In genomic region chr12:102601847-102602246, GRCm38 (mm10) we compare ENCODE assay signal across 15 mouse cellular contexts. TPM values are rescaled to one million over a fixed set of nuclear protein-coding genes. Genes with fewer than 3 reads are reported as not detected.
DNase-seq lines count a peak whose midpoint lies in the region; ATAC-seq lines count a peak whose summit lies in the region.
"Had no signal": no experiment of that assay in that cellular context is flagged by ENCODE, and none has a peak within 500 bp of the region (broad histone marks: within the 10 kb centered on the region; RNA-seq: fewer than 3 reads in every experiment).

No protein-coding gene starts in this region.

- no peaks in the 10 kb centered on the region for H3K27me3 ChIP-seq in embryonic facial prominence, embryonic 14.5 days (replicated peaks; ENCODE audit: control insufficient read depth, insufficient read depth, low read length)
- H3K27me3 ChIP-seq in intestine, embryonic 15.5 days (replicated peaks): no peaks in the 10 kb centered on the region
- H3K27me3 ChIP-seq in midbrain, embryonic 16.5 days (ENCODE audit: control insufficient read depth, insufficient read depth, low read depth, low read length): no peaks in the 10 kb centered on the region
- H3K27me3 ChIP-seq: heart, embryonic 13.5 days had no signal

- no peak overlapping the region for H3K4me3 ChIP-seq in embryonic facial prominence, embryonic 14.5 days (ENCODE audit: low read depth, low read length)
- no peak overlapping the region for H3K4me3 ChIP-seq in intestine, embryonic 15.5 days (replicated peaks)
- no peak overlapping the region for H3K4me3 ChIP-seq in midbrain, embryonic 16.5 days (ENCODE audit: low read depth, low read length)
- H3K4me3 ChIP-seq: heart, embryonic 13.5 days; myocyte had no signal

- H3K27ac ChIP-seq in embryonic facial prominence, embryonic 14.5 days (replicated peaks; ENCODE audit: low read depth, low read length): peak overlapping the region; percentile 46
- 0 out of 2 replicates have a peak overlapping the region, but pooled peaks have one; percentile 14 for H3K27ac ChIP-seq in intestine, embryonic 15.5 days
- peak overlapping the region; percentile 54 for H3K27ac ChIP-seq in midbrain, embryonic 16.5 days (ENCODE audit: low read length)
- H3K27ac ChIP-seq: heart, embryonic 13.5 days had no signal

- H3K4me2 ChIP-seq in embryonic facial prominence, embryonic 14.5 days (ENCODE audit: low read depth, low read length): no peak overlapping the region
- no peak overlapping the region for H3K4me2 ChIP-seq in intestine, embryonic 15.5 days (replicated peaks)
- no peak overlapping the region for H3K4me2 ChIP-seq in midbrain, embryonic 16.5 days (ENCODE audit: low read length)
- H3K4me2 ChIP-seq: heart, embryonic 13.5 days had no signal

- DNase-seq in embryo, embryonic 11 days: peak; percentile 30
- DNase-seq in embryo, embryonic 10.5 days (ENCODE audit: low spot score): no peak
- peak; percentile 35 for DNase-seq in embryonic facial prominence, embryonic 14.5 days (ENCODE audit: low spot score)
- no peak for DNase-seq in gastrocnemius, postnatal 4 days (ENCODE audit: low spot score in 2 of 2)
- no peak for DNase-seq in adrenal gland, postnatal 36 days
- no peak for DNase-seq in thymus, postnatal 25 days
- DNase-seq: gastrocnemius, postnatal 10 days; lung, postnatal 10 days; thymus, postnatal 4 days had no signal

- WGBS in embryonic facial prominence, embryonic 14.5 days: 30% methylated on average over 8 of the region's 8 CpGs
- WGBS in intestine, embryonic 15.5 days: 50% methylated on average over 8 of the region's 8 CpGs
- WGBS in midbrain, embryonic 16.5 days: 22% methylated on average over 8 of the region's 8 CpGs

- peaks cover 7% of the 10 kb centered on the region for H3K9me3 ChIP-seq in embryonic facial prominence, embryonic 14.5 days (ENCODE audit: control insufficient read depth, low read length)
- no peaks in the 10 kb centered on the region for H3K9me3 ChIP-seq in intestine, embryonic 15.5 days
- H3K9me3 ChIP-seq in midbrain, embryonic 16.5 days (replicated peaks; ENCODE audit: control insufficient read depth, low read length, poor library complexity, severe bottlenecking): peaks cover 4% of the 10 kb centered on the region; the same call in 1 of the 2 replicates

- peak; percentile 66; the same call in 1 of the 2 replicates for ATAC-seq in embryonic facial prominence, embryonic 14.5 days (ENCODE audit: low read depth)
- ATAC-seq in intestine, embryonic 15.5 days: no peak
- no peak for ATAC-seq in midbrain, embryonic 16.5 days
- ATAC-seq: inflammation-experienced regulatory T-cells, adult 6 months had no signal

- no peak overlapping the region for H3K9ac ChIP-seq in embryonic facial prominence, embryonic 14.5 days (ENCODE audit: low read depth, low read length)
- H3K9ac ChIP-seq in intestine, embryonic 15.5 days: no peak overlapping the region
- peak overlapping the region; percentile 7; the same call in 1 of the 2 replicates for H3K9ac ChIP-seq in midbrain, embryonic 16.5 days (ENCODE audit: low read depth, low read length)
- H3K9ac ChIP-seq: heart, embryonic 13.5 days had no signal

- H3K4me1 ChIP-seq in embryonic facial prominence, embryonic 14.5 days (ENCODE audit: control insufficient read depth, insufficient read depth, low read length): peaks cover 32% of the 10 kb centered on the region
- H3K4me1 ChIP-seq in intestine, embryonic 15.5 days (replicated peaks): peaks cover 37% of the 10 kb centered on the region
- peaks cover 9% of the 10 kb centered on the region; the same call in 1 of the 2 replicates for H3K4me1 ChIP-seq in midbrain, embryonic 16.5 days (ENCODE audit: control insufficient read depth, insufficient read depth, low read length)

- peaks cover 3% of the 10 kb centered on the region; the same call in 1 of the 2 replicates for H3K36me3 ChIP-seq in embryonic facial prominence, embryonic 14.5 days (ENCODE audit: control insufficient read depth, insufficient read depth, low read length)
- H3K36me3 ChIP-seq in intestine, embryonic 15.5 days: 0 out of 2 replicates have a peak, but pooled peaks cover 2% of the 10 kb centered on the region
- no peaks in the 10 kb centered on the region; the same call in 1 of the 2 replicates for H3K36me3 ChIP-seq in midbrain, embryonic 16.5 days (ENCODE audit: control insufficient read depth, insufficient read depth, low read length)

RNA-seq across cellular contexts. Expression of gene Chga, which starts 47.1 kb away (rescaled TPM):
- 18.6 and 22.2 TPM in 2 replicates for polyA plus RNA-seq in embryonic facial prominence, embryonic 14.5 days (2014; fragmentation: Nextera tagmentation; extraction: Ambion mirVana)
- polyA plus RNA-seq in intestine, embryonic 15.5 days (2015; fragmentation: Nextera tagmentation; extraction: Ambion mirVana): 26.2 and 27.3 TPM in 2 replicates
- polyA plus RNA-seq in midbrain, embryonic 16.5 days (2015; fragmentation: Nextera tagmentation; extraction: Ambion mirVana): 165 and 194 TPM in 2 replicates
- total RNA-seq in gastrocnemius, postnatal 4 days (2021): under 1 TPM in 1 of 2 experiments, not detected in 1; 0.20 TPM
- 1,000 to 10,000 TPM; 1,253 to 1,514 TPM for total RNA-seq in adrenal gland, postnatal 36 days (2021)
- total RNA-seq: liver, adult 2 months had no signal
- polyA plus RNA-seq: liver, adult 2 months; myocyte had no signal

Comparison
In these comparisons a context has a peak if more than half of its experiments do, and no peak if none do; other contexts are left out.
1. DNase-seq: peak in embryo, embryonic 11 days (single experiment) and embryonic facial prominence, embryonic 14.5 days (single experiment); none in embryo, embryonic 10.5 days (single experiment), gastrocnemius, postnatal 4 days (0 of 2), adrenal gland, postnatal 36 days (0 of 2) and thymus, postnatal 25 days (single experiment).
2. Peak in every context shown above with its lines, with median percentiles within 50 percentile points of each other: H3K27ac ChIP-seq.